Mouse (Mus musculus) cerebellum, postnatal 10 days (tissue): ENCODE measurements at regions not wholly inside any gene's neighbourhood (a gene's known extent, or its start where the extent isn't known, plus 50 kb on each side); places are given as distances from the start of the nearest gene placed in this dataset.

ENCODE experiments used
- DNase-seq, 2 experiments: peaks; one replicate each; pipeline ENCODE4 v3.0.0; 2021; ENCODE audit warnings: mixed read lengths in 2 of 2

- no peak for DNase-seq
Measured at GRCm38 (mm10) chr10:97778531-97778930, 52.0 kb upstream of the C030005K15Rik start.

GRCm38 (mm10) chr10:97779335-97779734, 52.8 kb upstream of the C030005K15Rik start:
- no peak for DNase-seq

GRCm38 (mm10) chr10:97793804-97794203, 67.2 kb upstream of the C030005K15Rik start:
- DNase-seq, result peak; percentile 10 to 15

- DNase-seq, result no peak
Measured at GRCm38 (mm10) chr10:97801448-97802265, 75.1 kb upstream of the C030005K15Rik start.

- no peak for DNase-seq
Measured at GRCm38 (mm10) chr10:97807947-97808346, 81.4 kb upstream of the C030005K15Rik start.

- peak; percentile 18 to 20 for DNase-seq
Measured at GRCm38 (mm10) chr10:97842574-97842973, 116.0 kb upstream of the C030005K15Rik start.

GRCm38 (mm10) chr10:97851487-97851886, 124.9 kb upstream of the C030005K15Rik start:
- no peak for DNase-seq

GRCm38 (mm10) chr10:97877088-97877487, 150.5 kb upstream of the C030005K15Rik start:
- no peak for DNase-seq

- DNase-seq, result no peak
Measured at GRCm38 (mm10) chr10:97886049-97886448, 159.5 kb upstream of the C030005K15Rik start.

GRCm38 (mm10) chr10:97905793-97906192, 179.2 kb upstream of the C030005K15Rik start:
- DNase-seq, result no peak

GRCm38 (mm10) chr10:97925568-97925967, 199.0 kb upstream of the C030005K15Rik start:
- DNase-seq, result no peak

- no peak for DNase-seq
Measured at GRCm38 (mm10) chr10:97940345-97940744, 213.8 kb upstream of the C030005K15Rik start.

GRCm38 (mm10) chr10:97965881-97966280, 239.3 kb upstream of the C030005K15Rik start:
- DNase-seq, result no peak

GRCm38 (mm10) chr10:97966931-97967330, 240.4 kb upstream of the C030005K15Rik start:
- DNase-seq, result no peak

- DNase-seq, result peak; percentile 57 to 60
Measured at GRCm38 (mm10) chr10:98007037-98007436, 280.5 kb upstream of the C030005K15Rik start.

GRCm38 (mm10) chr10:98008355-98008754, 281.8 kb upstream of the C030005K15Rik start:
- DNase-seq, result no peak

GRCm38 (mm10) chr10:98012916-98013315, 286.4 kb upstream of the C030005K15Rik start:
- no peak for DNase-seq

- DNase-seq, result no peak
Measured at GRCm38 (mm10) chr10:98014985-98015902, 288.7 kb upstream of the C030005K15Rik start.

- no peak for DNase-seq
Measured at GRCm38 (mm10) chr10:98016596-98017304, 290.2 kb upstream of the C030005K15Rik start.

- DNase-seq, result no peak
Measured at GRCm38 (mm10) chr10:98029124-98029523, 302.6 kb upstream of the C030005K15Rik start.

- DNase-seq, result no peak
Measured at GRCm38 (mm10) chr10:98029621-98030020, 303.1 kb upstream of the C030005K15Rik start.

GRCm38 (mm10) chr10:98032661-98033060, 306.1 kb upstream of the C030005K15Rik start:
- DNase-seq, result no peak

- no peak for DNase-seq
Measured at GRCm38 (mm10) chr10:98041766-98042165, 315.2 kb upstream of the C030005K15Rik start.
